Mouse (Mus musculus) left cerebral cortex, postnatal 14 days (tissue): Measurements from ENCODE around the gene Foxc2. TPM values are rescaled to one million over a fixed set of nuclear protein-coding genes. Genes with fewer than 3 reads are reported as not detected.

Experiments used
- DNase-seq, 2 experiments: peaks; one replicate each; pipeline ENCODE4 v3.0.0; 2021 to 2022; ENCODE audit warnings: low spot score in 2 of 2, mixed read lengths in 1 of 2
- intact Hi-C: fragments of 180-260 bp; cut with DNase I; formaldehyde crosslinking; loops from one replicate; pipeline ENCODE4 v1.15.1; 2025
- total RNA-seq, 2 experiments: library from RNA; stranded (reverse); gene quantifications; 2 replicates each; pipeline ENCODE4 v1.2.3; 2021

Gene Foxc2
- total RNA-seq, 2 experiments from 2014 or later, result 2.7 to 3.5 TPM

DNA sequence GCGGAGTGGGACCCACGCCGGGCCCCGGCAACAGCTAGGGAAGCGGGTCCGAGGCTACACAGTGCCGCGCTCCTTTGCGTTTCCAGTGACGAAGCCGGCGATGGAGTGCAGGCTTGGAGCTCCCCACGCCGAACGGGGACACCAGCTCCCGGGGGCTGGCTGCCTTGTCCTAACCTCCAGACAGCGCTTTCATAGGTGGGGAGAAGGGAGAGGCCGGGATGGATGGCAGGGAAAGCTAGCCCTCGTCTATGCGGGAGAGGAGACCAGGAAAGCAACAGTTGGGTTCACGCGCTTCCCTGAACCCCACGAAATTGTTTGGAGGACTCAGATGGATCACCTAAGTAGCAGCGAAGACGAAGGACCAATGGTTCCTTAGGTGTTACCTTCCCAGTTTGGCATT is 835 bp upstream of the Foxc2 start:
- intact Hi-C loops, result loop anchor here (5.0 kb wide), 1 partner anchor 33 kb away; the partner anchor contains the start of gene Foxf1
- DNase-seq, result no peak

DNA sequence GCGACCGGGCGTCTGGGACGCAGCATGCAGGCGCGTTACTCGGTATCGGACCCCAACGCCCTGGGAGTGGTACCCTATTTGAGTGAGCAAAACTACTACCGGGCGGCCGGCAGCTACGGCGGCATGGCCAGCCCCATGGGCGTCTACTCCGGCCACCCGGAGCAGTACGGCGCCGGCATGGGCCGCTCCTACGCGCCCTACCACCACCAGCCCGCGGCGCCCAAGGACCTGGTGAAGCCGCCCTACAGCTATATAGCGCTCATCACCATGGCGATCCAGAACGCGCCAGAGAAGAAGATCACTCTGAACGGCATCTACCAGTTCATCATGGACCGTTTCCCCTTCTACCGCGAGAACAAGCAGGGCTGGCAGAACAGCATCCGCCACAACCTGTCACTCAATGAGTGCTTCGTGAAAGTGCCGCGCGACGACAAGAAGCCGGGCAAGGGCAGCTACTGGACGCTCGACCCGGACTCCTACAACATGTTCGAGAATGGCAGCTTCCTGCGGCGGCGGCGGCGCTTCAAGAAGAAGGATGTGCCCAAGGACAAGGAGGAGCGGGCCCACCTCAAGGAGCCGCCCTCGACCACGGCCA is 717 bp downstream of the Foxc2 start:
- no peak for DNase-seq
- intact Hi-C loops, result loop anchor here (5.0 kb wide), 1 partner anchor 34 kb away; the partner anchor contains the start of gene Foxf1

DNA sequence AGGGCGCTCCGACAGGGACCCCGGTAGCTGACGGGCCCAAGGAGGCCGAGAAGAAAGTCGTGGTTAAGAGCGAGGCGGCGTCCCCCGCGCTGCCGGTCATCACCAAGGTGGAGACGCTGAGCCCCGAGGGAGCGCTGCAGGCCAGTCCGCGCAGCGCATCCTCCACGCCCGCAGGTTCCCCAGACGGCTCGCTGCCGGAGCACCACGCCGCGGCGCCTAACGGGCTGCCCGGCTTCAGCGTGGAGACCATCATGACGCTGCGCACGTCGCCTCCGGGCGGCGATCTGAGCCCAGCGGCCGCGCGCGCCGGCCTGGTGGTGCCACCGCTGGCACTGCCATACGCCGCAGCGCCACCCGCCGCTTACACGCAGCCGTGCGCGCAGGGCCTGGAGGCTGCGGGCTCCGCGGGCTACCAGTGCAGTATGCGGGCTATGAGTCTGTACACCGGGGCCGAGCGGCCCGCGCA is 1.2 kb downstream of the Foxc2 start:
- intact Hi-C loops, result loop anchor here (5.0 kb wide), 1 partner anchor 35 kb away; the partner anchor contains the start of gene Foxf1
- no peak for DNase-seq

DNA sequence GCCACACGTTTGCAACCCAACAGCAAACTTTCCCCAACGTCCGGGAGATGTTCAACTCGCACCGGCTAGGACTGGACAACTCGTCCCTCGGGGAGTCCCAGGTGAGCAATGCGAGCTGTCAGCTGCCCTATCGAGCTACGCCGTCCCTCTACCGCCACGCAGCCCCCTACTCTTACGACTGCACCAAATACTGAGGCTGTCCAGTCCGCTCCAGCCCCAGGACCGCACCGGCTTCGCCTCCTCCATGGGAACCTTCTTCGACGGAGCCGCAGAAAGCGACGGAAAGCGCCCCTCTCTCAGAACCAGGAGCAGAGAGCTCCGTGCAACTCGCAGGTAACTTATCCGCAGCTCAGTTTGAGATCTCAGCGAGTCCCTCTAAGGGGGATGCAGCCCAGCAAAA is 1.9 kb downstream of the Foxc2 start:
- no peak for DNase-seq
- intact Hi-C loops, result loop anchor here (2.0 to 5.0 kb wide), 2 partner anchors 36 to 275 kb away; partner anchors contain the start of gene Foxf1

DNA sequence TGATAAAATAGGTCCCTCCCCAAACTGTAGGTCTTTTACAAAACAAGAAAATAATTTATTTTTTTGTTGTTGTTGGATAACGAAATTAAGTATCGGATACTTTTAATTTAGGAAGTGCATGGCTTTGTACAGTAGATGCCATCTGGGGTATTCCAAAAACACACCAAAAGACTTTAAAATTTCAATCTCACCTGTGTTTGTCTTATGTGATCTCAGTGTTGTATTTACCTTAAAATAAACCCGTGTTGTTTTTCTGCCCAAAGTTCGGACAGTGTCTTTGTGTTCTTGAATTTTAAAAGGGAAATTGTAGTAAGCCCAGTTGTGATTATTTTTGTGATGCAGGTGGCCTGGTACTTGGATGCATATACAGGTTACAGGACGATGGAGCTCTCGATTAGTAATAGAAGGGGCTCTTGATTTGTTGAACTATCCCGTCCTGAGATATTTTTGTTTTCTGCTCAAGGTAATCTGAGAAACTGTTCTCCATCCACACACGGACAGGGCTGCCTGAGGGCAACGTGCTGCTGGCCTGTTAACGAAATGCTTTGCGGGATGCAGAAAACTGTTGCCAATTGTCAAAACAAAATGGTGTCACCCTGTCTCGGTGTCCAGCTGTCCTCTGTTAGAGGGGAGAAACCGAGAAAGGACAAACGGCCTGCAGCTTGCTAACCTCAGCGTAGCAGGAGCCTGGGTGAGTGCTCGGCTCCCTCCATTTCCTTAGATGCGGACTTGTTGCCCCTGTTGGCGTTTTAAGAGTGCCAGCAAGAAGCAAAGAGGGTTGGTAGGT is 2.9 kb downstream of the Foxc2 start:
- intact Hi-C loops, result loop anchor here (2.0 to 5.0 kb wide), 2 partner anchors 37 to 274 kb away; partner anchors contain the start of gene Foxf1
- DNase-seq, result no peak

DNA sequence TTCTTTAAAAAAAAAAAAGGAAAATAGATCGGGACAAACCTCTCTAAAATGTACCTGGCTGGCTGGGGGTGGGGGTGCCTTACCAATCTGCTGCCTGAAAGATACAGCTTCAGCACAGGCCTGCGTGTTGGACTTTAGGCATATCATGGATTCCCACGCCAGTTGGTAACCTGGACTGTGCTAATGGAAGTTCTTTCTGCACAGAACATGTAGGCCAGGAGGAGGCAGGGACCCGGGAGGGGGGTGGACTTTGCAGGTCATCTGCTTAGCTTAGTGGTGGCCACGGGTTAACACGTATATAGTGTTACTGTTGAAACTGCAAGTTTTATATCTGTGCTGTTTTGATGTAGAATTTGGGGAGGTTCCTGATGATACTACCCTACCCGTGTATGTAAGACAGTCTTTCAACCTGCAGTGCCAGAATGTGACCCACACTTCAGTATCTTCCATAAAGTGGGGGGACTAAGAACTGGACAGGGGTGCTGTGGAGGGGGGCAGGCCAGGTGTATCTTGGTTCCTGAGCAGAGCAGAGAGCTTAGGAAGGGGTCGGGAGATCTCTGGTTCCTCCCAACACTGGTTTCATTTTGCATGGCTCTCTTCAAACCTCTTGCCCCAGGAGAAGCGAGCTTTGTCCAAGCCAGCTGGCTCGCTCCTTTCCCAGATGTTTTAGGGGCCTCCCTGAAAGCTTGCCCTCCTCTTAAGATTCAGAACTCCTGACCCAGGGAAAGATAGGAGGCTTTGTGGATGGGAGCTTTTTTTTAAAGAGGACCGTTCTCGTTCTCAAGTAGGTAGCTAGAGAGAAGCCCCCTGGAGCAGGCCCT is 3.9 kb downstream of the Foxc2 start:
- DNase-seq, result no peak

DNA sequence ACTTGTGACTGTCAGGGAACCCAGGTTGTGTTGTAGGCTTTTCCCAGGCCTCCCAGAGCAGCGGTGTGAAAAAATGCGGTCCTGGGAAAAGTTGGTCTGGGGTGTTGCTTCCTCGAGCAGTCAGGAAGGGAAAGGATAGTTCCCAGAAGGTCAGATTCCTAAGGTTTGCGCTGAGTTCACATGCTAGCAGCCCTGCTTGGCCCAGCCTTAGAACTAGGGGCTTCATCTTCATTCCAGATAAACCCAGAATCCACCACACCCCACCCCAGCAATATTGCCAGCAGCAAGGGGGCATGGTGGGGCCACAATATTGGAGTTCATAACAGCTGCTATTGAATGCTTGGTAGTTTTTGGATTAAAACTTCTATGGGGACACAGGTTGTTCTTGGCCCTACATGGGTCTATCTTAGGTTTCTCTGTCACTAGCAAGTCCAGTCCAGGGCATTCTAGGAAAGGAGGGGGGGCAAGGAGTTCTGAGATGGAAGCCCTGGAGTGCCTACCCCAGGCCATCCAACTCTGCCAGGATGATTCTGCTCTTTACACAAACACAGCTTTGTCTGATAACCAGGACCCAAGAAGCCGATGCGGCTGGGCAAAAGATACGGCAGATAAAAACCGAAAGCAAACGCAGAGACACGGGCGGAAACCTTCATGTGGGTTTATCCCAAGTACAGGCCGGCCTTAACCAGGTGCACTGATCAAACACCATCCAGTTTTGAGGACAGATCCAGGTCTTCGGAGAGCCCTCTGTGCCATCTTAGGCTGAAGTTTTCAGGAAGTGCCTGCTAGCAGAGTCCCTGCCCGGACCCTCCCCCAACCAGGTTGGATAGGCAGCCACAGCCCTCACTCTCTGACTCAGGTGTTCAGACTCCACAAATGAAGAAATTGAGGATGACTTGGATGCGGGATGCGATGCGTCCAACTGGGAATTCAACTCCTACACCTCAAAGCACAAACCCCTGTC is 4.8 kb downstream of the Foxc2 start:
- no peak for DNase-seq
- intact Hi-C loops, result no loop called here

More for the DNA sequence above, 3.9 kb downstream of the Foxc2 start:
- intact Hi-C loops, result loop anchor here (2.0 to 5.0 kb wide), 2 partner anchors 38 to 273 kb away; partner anchors contain the start of gene Foxf1

DNA sequence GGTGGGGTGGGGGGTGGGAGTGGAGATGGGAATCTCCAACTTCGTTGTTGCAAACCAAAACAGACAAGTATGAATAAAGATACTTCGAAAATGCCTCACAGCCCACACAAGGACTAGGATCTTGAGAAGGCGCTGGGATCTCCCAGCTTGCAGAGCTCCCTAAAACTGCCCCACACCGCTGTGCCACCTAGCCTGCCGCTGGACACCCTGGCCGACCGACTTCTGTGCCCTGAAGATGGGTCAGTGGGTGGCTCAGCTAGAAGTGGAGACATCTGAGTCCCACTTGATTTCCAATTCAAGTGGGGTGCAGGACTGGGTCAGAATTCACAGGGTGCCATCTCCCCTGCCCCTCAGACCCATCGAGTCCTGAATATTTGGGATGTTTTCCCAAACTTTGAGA is 5.7 kb downstream of the Foxc2 start:
- no peak for DNase-seq
- intact Hi-C loops, result no loop called here

DNA sequence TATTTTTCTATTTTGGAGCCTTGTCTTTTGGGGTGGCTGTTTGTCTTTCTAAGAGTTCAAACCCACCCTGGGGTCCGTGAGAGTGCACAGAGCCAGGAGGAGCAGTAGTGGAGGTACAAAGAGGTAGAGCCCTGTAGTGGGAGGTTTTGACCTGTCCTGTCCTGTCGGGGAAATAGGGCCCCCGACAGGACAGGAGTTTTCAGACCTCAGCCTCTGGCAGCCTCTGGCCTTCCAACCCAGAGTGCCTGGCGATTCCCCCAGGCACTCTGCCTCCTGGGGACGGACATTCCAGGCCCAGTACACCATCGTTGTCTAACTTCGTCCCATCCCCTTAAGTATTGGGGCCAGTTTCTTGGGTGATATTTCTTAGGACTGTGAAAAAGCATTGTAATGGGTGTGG is 6.4 kb downstream of the Foxc2 start:
- DNase-seq, result no peak
- intact Hi-C loops, result no loop called here

DNA sequence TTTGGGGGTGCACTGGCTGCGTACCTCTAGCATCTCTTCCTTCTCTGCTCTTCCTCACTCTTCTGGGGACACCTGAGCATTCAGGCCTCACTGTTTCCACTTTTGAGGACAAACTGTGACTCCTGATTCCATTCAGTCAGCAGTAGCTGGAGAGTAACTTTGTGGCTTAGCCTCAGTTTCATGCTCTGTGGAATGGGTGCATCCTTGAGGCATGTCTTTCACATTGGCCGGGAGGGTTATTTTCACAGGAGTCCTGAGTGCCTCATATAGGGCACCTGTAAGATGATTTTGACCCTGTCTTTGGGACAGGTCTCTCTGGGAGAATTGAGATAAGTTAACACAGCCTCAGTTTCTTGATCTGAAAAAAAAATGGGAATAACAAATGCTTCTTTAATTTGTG is 7.1 kb downstream of the Foxc2 start:
- intact Hi-C loops, result no loop called here
- no peak for DNase-seq

DNA sequence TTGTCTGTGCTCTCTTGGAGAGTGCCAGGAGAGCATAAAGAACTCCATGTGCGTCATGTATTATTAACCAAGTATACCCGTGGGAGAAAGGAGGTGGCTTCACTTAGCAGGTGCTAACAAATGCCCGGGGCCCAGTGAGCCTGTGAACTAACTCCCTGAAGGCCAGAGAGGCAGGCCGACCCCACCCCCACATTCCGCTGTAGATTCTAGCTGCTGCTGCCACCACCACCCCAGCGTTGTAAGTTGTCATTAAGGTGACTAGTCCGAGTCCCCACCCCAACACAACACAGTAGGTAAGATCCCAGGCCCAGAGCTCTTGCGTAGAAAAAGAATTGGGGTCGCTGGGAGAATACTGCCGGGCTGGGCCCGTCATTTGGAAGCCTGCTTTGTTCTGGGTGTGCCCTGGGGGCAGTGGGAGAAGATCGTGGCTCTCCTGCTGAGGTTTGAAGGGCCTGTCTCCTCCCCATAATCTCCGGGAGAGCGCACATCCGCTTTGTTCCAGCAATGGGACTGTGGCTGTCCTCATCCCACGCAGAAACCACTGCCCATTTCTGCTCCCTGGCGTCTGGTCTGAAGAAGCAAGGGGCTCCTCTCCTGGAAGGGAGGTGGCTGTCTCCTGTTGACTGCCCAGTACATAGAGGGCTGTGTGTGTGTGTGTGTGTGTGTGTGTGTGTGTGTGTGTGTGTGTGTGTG is 8.7 kb downstream of the Foxc2 start:
- intact Hi-C loops, result loop anchor here (5.0 kb wide), 1 partner anchor 93 kb away; no protein-coding TSS in a partner anchor
- no peak for DNase-seq

DNA sequence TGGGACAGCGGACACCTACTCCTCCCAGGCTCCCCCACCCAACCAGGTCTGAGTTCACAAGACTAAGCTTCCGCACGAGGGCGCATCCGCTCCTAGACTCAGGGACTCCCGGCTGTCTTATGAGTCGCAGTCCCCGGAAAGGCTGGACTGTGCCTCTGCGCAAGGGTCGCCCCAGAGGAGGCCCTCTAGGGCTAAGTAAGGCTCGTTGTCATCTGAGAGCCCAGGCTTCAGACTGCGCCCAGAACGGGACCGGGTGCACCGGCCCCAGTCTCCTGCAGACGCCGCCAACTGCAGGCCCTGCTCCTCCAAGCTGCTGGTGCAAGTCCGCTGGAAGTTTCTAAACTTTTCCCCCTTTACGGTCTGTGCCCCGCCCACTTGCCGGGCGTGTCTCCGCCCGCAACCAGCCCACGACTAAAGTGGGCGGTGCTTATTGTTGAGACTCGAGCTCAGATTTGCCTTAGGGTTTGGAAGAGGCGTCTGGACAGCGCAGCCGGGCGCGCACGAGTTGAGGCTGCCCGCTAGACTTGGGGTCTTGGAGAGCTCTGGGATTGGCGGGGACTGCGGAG is 9.4 kb downstream of the Foxc2 start:
- DNase-seq, result peak in 1 of 2 experiments; percentile 64
- intact Hi-C loops, result loop anchor here (5.0 kb wide), 1 partner anchor 92 kb away; no protein-coding TSS in a partner anchor

DNA sequence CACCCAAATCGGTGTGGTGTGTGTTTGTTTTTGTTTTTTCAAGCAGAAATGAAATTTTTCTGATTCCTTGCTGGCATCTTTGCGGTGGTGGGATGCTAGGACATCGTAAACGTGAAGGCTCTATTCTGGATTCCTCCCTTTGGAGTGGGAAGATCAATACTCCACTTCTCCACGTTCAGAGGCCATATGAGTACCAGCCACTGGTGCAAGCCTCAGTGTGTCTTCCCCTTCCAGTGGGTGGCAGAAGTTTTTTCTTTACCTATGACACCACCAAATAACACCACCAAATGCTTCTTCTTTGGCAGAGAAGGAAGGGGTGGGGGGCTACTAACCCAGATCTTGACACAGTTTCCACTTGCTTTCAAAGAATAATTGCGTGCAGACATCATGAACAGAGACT is 10.2 kb downstream of the Foxc2 start:
- intact Hi-C loops, result loop anchor here (5.0 kb wide), 1 partner anchor 91 kb away; no protein-coding TSS in a partner anchor
- no peak for DNase-seq

DNA sequence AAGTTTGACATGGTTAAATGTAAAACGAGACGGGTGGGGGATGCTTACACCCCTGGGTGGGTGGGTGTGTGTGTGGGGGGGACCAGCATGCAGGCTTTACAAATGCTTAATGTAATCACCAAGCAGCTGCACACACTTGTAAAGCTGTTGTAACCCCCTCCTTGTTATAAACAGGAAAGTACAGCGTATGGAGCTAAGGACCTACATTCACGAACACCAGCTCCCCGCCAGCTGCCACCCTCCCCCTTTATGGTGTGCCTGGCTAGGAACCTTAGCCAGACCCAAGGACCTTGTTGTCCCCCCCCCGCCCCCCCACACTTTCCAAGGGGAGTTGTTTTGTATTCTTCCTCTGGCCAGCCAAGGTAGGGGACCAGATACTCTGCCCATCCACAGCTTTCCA is 10.7 kb downstream of the Foxc2 start:
- DNase-seq, result no peak
- intact Hi-C loops, result loop anchor here (5.0 kb wide), 1 partner anchor 91 kb away; no protein-coding TSS in a partner anchor

DNA sequence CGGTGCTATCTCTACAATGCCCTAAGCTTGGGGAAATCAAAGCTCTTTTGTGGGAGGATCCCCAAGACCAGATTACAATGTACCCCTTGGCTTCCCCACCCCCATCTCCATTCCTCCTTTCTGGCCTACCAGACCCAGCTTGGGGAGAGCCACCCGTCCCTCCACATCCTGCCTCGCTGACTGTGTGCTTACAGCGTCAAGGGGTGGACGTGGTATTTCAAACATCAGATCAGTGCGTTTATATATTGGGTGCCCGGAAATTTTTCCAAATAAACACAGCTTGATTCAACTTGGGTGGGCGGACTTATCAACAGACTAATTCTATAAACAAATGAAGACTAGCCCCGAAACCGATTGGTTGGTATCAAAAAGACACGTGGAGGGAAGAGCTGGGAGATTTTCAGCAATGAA is 11.3 kb downstream of the Foxc2 start:
- no peak for DNase-seq
- intact Hi-C loops, result loop anchor here (5.0 kb wide), 1 partner anchor 90 kb away; no protein-coding TSS in a partner anchor

DNA sequence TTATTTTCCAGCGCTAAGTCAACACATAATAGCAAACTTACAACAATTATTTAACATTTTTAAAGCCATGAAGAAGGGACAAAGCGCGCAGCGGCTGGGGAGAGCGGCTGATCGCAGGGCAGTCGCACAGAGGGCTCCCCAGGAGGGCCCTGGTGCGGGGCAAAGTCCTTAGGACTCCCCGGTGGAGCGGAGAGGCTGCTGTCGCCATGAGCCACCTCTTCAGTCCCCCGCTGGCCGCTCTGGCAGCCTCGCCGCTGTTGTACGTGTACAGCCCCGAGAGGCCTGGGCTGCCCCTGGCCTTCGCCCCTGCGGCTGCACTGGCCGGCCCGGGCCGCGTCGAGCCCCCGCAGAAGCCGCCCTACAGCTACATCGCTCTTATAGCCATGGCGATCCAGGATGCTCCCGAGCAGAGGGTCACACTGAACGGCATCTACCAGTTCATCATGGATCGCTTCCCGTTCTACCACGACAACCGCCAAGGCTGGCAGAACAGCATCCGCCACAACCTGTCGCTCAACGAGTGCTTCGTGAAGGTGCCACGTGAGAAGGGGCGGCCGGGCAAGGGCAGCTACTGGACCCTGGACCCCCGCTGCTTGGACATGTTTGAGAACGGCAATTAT is 11.9 kb downstream of the Foxc2 start, which contains the start of gene Foxl1:
Gene Foxl1, plus strand, starts transcription at position 185 of the 620 bp plus-strand sequence.
- no peak for DNase-seq
- intact Hi-C loops, result loop anchor here (5.0 kb wide), 1 partner anchor 89 kb away; no protein-coding TSS in a partner anchor
